Mouse (Mus musculus) limb, embryonic 14.5 days (tissue): Measurements from ENCODE around the gene Dohh. TPM values are rescaled to one million over a fixed set of nuclear protein-coding genes. Genes with fewer than 3 reads are reported as not detected.
A peak's percentile ranks its signal among the peaks of the same experiment; 100 is the strongest.

Experiments
- ATAC-seq: fragments of 200-750 bp; cut with Nextera tagmentation; 2 replicates; pipeline ENCODE4 v1.8.0; 2017; ENCODE audit warnings: low read depth, moderate number of reproducible peaks, moderate TSS enrichment; ENCODE audit not compliant: low FRiP score
- DNase-seq: peaks from one replicate; pipeline ENCODE4 v3.0.0-alpha.2; 2015; ENCODE audit warnings: low spot score
- H3K27ac ChIP-seq: fragments of 300-500 bp; sonication (generic); replicated peaks from 2 replicates; pipeline ENCODE4 v1.5.1; 2014; ENCODE audit warnings: low read depth, mild to moderate bottlenecking, low read length, moderate library complexity, mixed read lengths
- H3K27me3 ChIP-seq: fragments of 300-500 bp; sonication (generic); 2 replicates; pipeline ENCODE4 v1.6.1; 2014; ENCODE audit warnings: low read length, mixed read lengths; ENCODE audit not compliant: control insufficient read depth, insufficient read depth
- H3K36me3 ChIP-seq: fragments of 300-500 bp; sonication (generic); 2 replicates; pipeline ENCODE4 v1.6.1; 2014; ENCODE audit warnings: mild to moderate bottlenecking, low read length, moderate library complexity, mixed read lengths; ENCODE audit not compliant: control insufficient read depth, insufficient read depth
- H3K4me1 ChIP-seq: fragments of 300-500 bp; sonication (generic); 2 replicates; pipeline ENCODE4 v1.6.1; 2014; ENCODE audit warnings: antibody characterized with exemption, low read length, mixed read lengths; ENCODE audit not compliant: control insufficient read depth, insufficient read depth
- H3K4me2 ChIP-seq: fragments of 300-500 bp; sonication (generic); replicated peaks from 2 replicates; pipeline ENCODE4 v1.6.1; 2014; ENCODE audit warnings: low read depth, mild to moderate bottlenecking, low read length, moderate library complexity; ENCODE audit not compliant: severe bottlenecking
- H3K4me3 ChIP-seq: fragments of 300-500 bp; sonication (generic); replicated peaks from 2 replicates; pipeline ENCODE4 v1.5.1; 2014; ENCODE audit warnings: low read length
- H3K9ac ChIP-seq: fragments of 300-500 bp; sonication (generic); 2 replicates; pipeline ENCODE4 v1.6.1; 2014; ENCODE audit warnings: mild to moderate bottlenecking, low read depth, low read length, moderate library complexity; ENCODE audit not compliant: severe bottlenecking
- H3K9me3 ChIP-seq: fragments of 300-500 bp; sonication (generic); 2 replicates; pipeline ENCODE4 v1.6.1; 2016; ENCODE audit warnings: low read length; ENCODE audit not compliant: control insufficient read depth
- POLR2A ChIP-seq: fragments of 200-500 bp; IDR thresholded peaks from 2 replicates; pipeline ENCODE4 v1.8.0; 2012; ENCODE audit warnings: inconsistent platforms, mild to moderate bottlenecking, moderate library complexity, borderline replicate concordance; ENCODE audit not compliant: insufficient read depth, insufficient read length; ENCODE audit errors: extremely low read depth
- WGBS: fragments of 180-500 bp; shearing (Covaris S2); extraction: QIAGEN DNeasy Blood & Tissue Kit; methylation state at CpG from one replicate; pipeline ENCODE4 v1.1.7; 2014; 5-methylcytosine and 5-hydroxymethylcytosine counted together
- polyA plus RNA-seq, 2 experiments: library from polyadenylated mRNA; depleted of rRNA in 1 of 2; stranded (reverse) in 1 of 2; unstranded in 1 of 2; fragments of >200 nt; fragmentation: Nextera tagmentation in 1 of 2; extraction: Ambion mirVana in 1 of 2; gene quantifications; 2 replicates each; pipeline versions ENCODE4 v1.2.1 to v1.2.3; 2012 to 2014

Dohh gene
- polyA plus RNA-seq, 2 experiments = 54.3 to 60.0 TPM

- H3K4me2 ChIP-seq = no peak overlapping the region
- ATAC-seq = no peak
- 34% methylated on average over 16 of the region's 16 CpGs for WGBS
- peak; percentile 57 for DNase-seq
- H3K4me3 ChIP-seq = no peak overlapping the region
- peaks cover 7% of the 10 kb centered on the region; the same call in 1 of the 2 replicates for H3K4me1 ChIP-seq
- no peak overlapping the region for H3K9ac ChIP-seq
- 0 out of 2 replicates have a peak, but pooled peaks cover 7% of the 10 kb centered on the region for H3K36me3 ChIP-seq
- TF ChIP-seq POLR2A = no peak
- no peaks in the 10 kb centered on the region for H3K9me3 ChIP-seq
- H3K27me3 ChIP-seq = peaks cover 55% of the 10 kb centered on the region
- no peak overlapping the region for H3K27ac ChIP-seq
Measured at GRCm38 (mm10) chr10:81341333-81341949, 42.8 kb upstream of the Dohh start.

GRCm38 (mm10) chr10:81342686-81343505, 41.3 kb upstream of the Dohh start, which contains the start of gene Gipc3:
Gene Gipc3, minus strand, starts transcription at chr10:81343266.
- H3K27me3 ChIP-seq = peaks cover 47% of the 10 kb centered on the region
- WGBS = 10% methylated on average over 28 of the region's 67 CpGs
- ATAC-seq (no peak), DNase-seq (no peak)
- H3K9me3 ChIP-seq = no peaks in the 10 kb centered on the region
- H3K36me3 ChIP-seq = peaks cover 13% of the 10 kb centered on the region
- no peak within 1 kb of the TSS for H3K27ac ChIP-seq
- H3K4me1 ChIP-seq = peaks cover 15% of the 10 kb centered on the region
- H3K9ac ChIP-seq = peak within 1 kb of the TSS; percentile 44
- H3K4me2 ChIP-seq = peak within 1 kb of the TSS; percentile 72
- no peak for TF ChIP-seq POLR2A
- H3K4me3 ChIP-seq = peak within 1 kb of the TSS; percentile 37

GRCm38 (mm10) chr10:81344421-81345161, 39.6 kb upstream of the Dohh start:
- Histone ChIP-seq H3K4me2 (no peak overlapping the region), H3K36me3 (peaks cover 21% of the 10 kb centered on the region), H3K4me3 (no peak overlapping the region), H3K27ac (no peak overlapping the region), H3K4me1 (peaks cover 24% of the 10 kb centered on the region), H3K9ac (no peak overlapping the region), H3K9me3 (no peaks in the 10 kb centered on the region), H3K27me3 (peaks cover 44% of the 10 kb centered on the region)
- 48% methylated on average over 8 of the region's 8 CpGs for WGBS
- ATAC-seq = no peak
- no peak for TF ChIP-seq POLR2A
- no peak for DNase-seq

GRCm38 (mm10) chr10:81345162-81345534, 39.1 kb upstream of the Dohh start:
- H3K36me3 ChIP-seq = peaks cover 21% of the 10 kb centered on the region
- H3K9me3 ChIP-seq = no peaks in the 10 kb centered on the region
- 89% methylated on average over 4 of the region's 4 CpGs for WGBS
- no peak overlapping the region for H3K27ac ChIP-seq
- peaks cover 44% of the 10 kb centered on the region for H3K27me3 ChIP-seq
- H3K4me3 ChIP-seq = no peak overlapping the region
- no peak overlapping the region for H3K4me2 ChIP-seq
- no peak for TF ChIP-seq POLR2A
- DNase-seq = no peak
- H3K4me1 ChIP-seq = peaks cover 26% of the 10 kb centered on the region
- ATAC-seq = no peak
- no peak overlapping the region for H3K9ac ChIP-seq

- ATAC-seq (no peak), DNase-seq (peak; percentile 56)
- peaks cover 21% of the 10 kb centered on the region for H3K36me3 ChIP-seq
- no peak overlapping the region for H3K27ac ChIP-seq
- peak overlapping the region; percentile 26; the same call in 1 of the 2 replicates for H3K9ac ChIP-seq
- no peak for TF ChIP-seq POLR2A
- H3K4me2 ChIP-seq = peak overlapping the region; percentile 50
- H3K4me3 ChIP-seq = peak overlapping the region; percentile 27
- peaks cover 26% of the 10 kb centered on the region for H3K4me1 ChIP-seq
- H3K9me3 ChIP-seq = no peaks in the 10 kb centered on the region
- H3K27me3 ChIP-seq = peaks cover 36% of the 10 kb centered on the region
- 11% methylated on average over 39 of the region's 55 CpGs for WGBS
Measured at GRCm38 (mm10) chr10:81346453-81347067, 37.7 kb upstream of the Dohh start.
